Mouse (Mus musculus): Measurements from ENCODE around the gene 0610010K14Rik. TPM values are rescaled to one million over a fixed set of nuclear protein-coding genes. Genes with fewer than 3 reads are reported as not detected.

The 0610010K14Rik gene
- polyA plus RNA-seq, 1 experiment from 2014 or later: 115 TPM

DNA sequence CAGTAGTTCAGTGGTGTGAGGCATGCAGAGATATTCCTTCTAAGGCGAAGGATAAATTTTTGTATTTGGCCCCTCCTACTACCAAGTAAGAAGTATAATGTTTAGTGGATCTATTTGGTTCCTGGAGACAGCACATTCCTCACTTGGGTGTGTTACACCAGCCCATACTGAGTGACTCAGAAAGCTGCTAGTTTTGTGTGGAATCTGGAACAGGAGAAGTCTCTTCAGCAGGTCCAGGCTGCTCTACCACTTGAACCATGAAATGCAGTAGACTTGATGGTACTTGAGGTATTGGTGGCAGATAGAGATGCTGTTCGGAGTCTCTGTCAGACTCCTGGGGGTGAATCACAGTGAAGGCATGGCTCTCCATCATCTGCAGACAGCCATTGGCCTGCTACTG, 27.0 kb downstream of the 0610010K14Rik start:
- H3K9ac ChIP-seq (replicated peaks; ENCODE audit: low read depth): no peak overlapping the region
- H3K4me1 ChIP-seq (ENCODE audit: insufficient read depth, low read depth, low read length): peaks cover 13% of the 10 kb centered on the region; the same call in 1 of the 2 replicates
- 71% methylated on average over 2 of the region's 2 CpGs for WGBS
- TF ChIP-seq EP300 (IDR thresholded peaks at IDR 0.05): no peak
- no peak for TF ChIP-seq CTCF (IDR thresholded peaks at IDR 0.05)
- no peak overlapping the region for H3K4me3 ChIP-seq (ENCODE audit: low read depth, low read length)
- H3K36me3 ChIP-seq (ENCODE audit: insufficient read depth, low read length): no peaks in the 10 kb centered on the region
- H3K27me3 ChIP-seq (replicated peaks; ENCODE audit: insufficient read depth, low read length): peaks cover 21% of the 10 kb centered on the region
- H3K27ac ChIP-seq (ENCODE audit: low read length): no peak overlapping the region
- H3K4me2 ChIP-seq (replicated peaks; ENCODE audit: low read depth, low read length): no peak overlapping the region
- H3K9me3 ChIP-seq (ENCODE audit: low read length): no peaks in the 10 kb centered on the region
- peak; percentile 29 for DNase-seq (ENCODE audit: low spot score)
- no peak for ATAC-seq

- Histone ChIP-seq H3K4me3 (ENCODE audit: low read depth, low read length) (no peak overlapping the region), H3K4me1 (ENCODE audit: insufficient read depth, low read depth, low read length) (peaks cover 3% of the 10 kb centered on the region; the same call in 1 of the 2 replicates), H3K9ac (replicated peaks; ENCODE audit: low read depth) (no peak overlapping the region), H3K36me3 (ENCODE audit: insufficient read depth, low read length) (no peaks in the 10 kb centered on the region), H3K9me3 (ENCODE audit: low read length) (no peaks in the 10 kb centered on the region), H3K27ac (ENCODE audit: low read length) (no peak overlapping the region), H3K4me2 (replicated peaks; ENCODE audit: low read depth, low read length) (no peak overlapping the region), H3K27me3 (replicated peaks; ENCODE audit: insufficient read depth, low read length) (peaks cover 4% of the 10 kb centered on the region; the same call in 1 of the 2 replicates)
- TF ChIP-seq EP300 (IDR thresholded peaks at IDR 0.05): 0 out of 2 replicates have a peak, but pooled peaks have one; percentile 6
- TF ChIP-seq CTCF (IDR thresholded peaks at IDR 0.05): no peak
- peak; percentile 15; the same call in 1 of the 2 replicates for ATAC-seq
- 58% methylated on average over 5 of the region's 5 CpGs for WGBS
- DNase-seq (ENCODE audit: low spot score): no peak
These were observed 28.8 kb downstream of the 0610010K14Rik start for GRCm38 (mm10) chr11:70208778-70209388.

- TF ChIP-seq CTCF (IDR thresholded peaks at IDR 0.05): no peak
- TF ChIP-seq EP300 (IDR thresholded peaks at IDR 0.05): no peak
- Histone ChIP-seq H3K27me3 (replicated peaks; ENCODE audit: insufficient read depth, low read length) (no peaks in the 10 kb centered on the region), H3K4me2 (replicated peaks; ENCODE audit: low read depth, low read length) (no peak overlapping the region), H3K4me3 (ENCODE audit: low read depth, low read length) (no peak overlapping the region), H3K36me3 (ENCODE audit: insufficient read depth, low read length) (no peaks in the 10 kb centered on the region), H3K9me3 (ENCODE audit: low read length) (no peaks in the 10 kb centered on the region), H3K27ac (ENCODE audit: low read length) (no peak overlapping the region), H3K9ac (replicated peaks; ENCODE audit: low read depth) (no peak overlapping the region), H3K4me1 (ENCODE audit: insufficient read depth, low read depth, low read length) (no peaks in the 10 kb centered on the region)
- DNase-seq (ENCODE audit: low spot score): no peak
- ATAC-seq: no peak
- WGBS: 68% methylated on average over 7 of the region's 7 CpGs
These were observed 30.4 kb downstream of the 0610010K14Rik start for GRCm38 (mm10) chr11:70207283-70207682.

- TF ChIP-seq EP300 (IDR thresholded peaks at IDR 0.05) (no peak), CTCF (IDR thresholded peaks at IDR 0.05) (no peak)
- Histone ChIP-seq H3K4me2 (replicated peaks; ENCODE audit: low read depth, low read length) (no peak overlapping the region), H3K4me1 (ENCODE audit: insufficient read depth, low read depth, low read length) (no peaks in the 10 kb centered on the region), H3K9ac (replicated peaks; ENCODE audit: low read depth) (no peak overlapping the region), H3K36me3 (ENCODE audit: insufficient read depth, low read length) (no peaks in the 10 kb centered on the region), H3K27ac (ENCODE audit: low read length) (no peak overlapping the region), H3K4me3 (ENCODE audit: low read depth, low read length) (no peak overlapping the region), H3K27me3 (replicated peaks; ENCODE audit: insufficient read depth, low read length) (no peaks in the 10 kb centered on the region), H3K9me3 (ENCODE audit: low read length) (no peaks in the 10 kb centered on the region)
- 75% methylated on average over 2 of the region's 2 CpGs for WGBS
- no peak for ATAC-seq
- no peak for DNase-seq (ENCODE audit: low spot score)
These were observed 30.9 kb downstream of the 0610010K14Rik start for GRCm38 (mm10) chr11:70206801-70207200.

- H3K27ac ChIP-seq (ENCODE audit: low read length): no peak overlapping the region
- TF ChIP-seq EP300 (IDR thresholded peaks at IDR 0.05): no peak
- TF ChIP-seq CTCF (IDR thresholded peaks at IDR 0.05): peak; percentile 92
- no peaks in the 10 kb centered on the region for H3K4me1 ChIP-seq (ENCODE audit: insufficient read depth, low read depth, low read length)
- no peaks in the 10 kb centered on the region for H3K9me3 ChIP-seq (ENCODE audit: low read length)
- H3K4me3 ChIP-seq (ENCODE audit: low read depth, low read length): no peak overlapping the region
- peak; percentile 89 for DNase-seq (ENCODE audit: low spot score)
- peak; percentile 60 for ATAC-seq
- no peak overlapping the region for H3K9ac ChIP-seq (replicated peaks; ENCODE audit: low read depth)
- no peak overlapping the region for H3K4me2 ChIP-seq (replicated peaks; ENCODE audit: low read depth, low read length)
- WGBS: 38% methylated on average over 5 of the region's 5 CpGs
- no peaks in the 10 kb centered on the region for H3K36me3 ChIP-seq (ENCODE audit: insufficient read depth, low read length)
- H3K27me3 ChIP-seq (replicated peaks; ENCODE audit: insufficient read depth, low read length): no peaks in the 10 kb centered on the region
These were observed 36.0 kb downstream of the 0610010K14Rik start for GRCm38 (mm10) chr11:70201691-70202090.

DNA sequence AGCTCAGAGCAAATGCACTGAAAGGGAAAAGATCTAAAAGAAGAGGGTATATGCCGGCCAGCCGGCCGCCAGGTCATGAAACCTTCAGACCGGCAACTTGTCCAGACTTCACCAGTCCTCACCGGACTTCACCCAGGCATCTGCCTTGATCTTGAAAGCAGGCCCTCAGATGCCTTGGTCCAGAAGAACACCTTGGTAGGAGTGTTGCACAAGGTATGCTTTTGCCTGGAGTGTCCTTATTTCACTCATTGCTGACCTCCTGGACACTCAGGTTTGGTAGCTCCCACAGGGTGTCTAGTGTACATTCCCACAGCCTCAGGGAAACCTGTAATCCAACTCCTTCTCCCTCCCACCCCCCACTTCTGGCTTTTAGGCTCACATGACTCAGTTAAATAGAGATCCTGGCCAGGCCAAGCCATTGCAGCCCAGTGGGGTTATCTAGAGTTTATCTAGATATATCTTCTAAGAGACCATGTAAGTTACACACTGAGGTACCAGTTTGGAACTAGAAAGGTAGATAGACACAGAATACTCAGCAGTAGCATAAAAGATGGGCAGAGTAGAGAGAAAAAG, 37.6 kb downstream of the 0610010K14Rik start:
- Histone ChIP-seq H3K36me3 (ENCODE audit: insufficient read depth, low read length) (no peaks in the 10 kb centered on the region), H3K4me1 (ENCODE audit: insufficient read depth, low read depth, low read length) (no peaks in the 10 kb centered on the region), H3K4me3 (ENCODE audit: low read depth, low read length) (no peak overlapping the region), H3K9me3 (ENCODE audit: low read length) (no peaks in the 10 kb centered on the region), H3K9ac (replicated peaks; ENCODE audit: low read depth) (no peak overlapping the region), H3K27ac (ENCODE audit: low read length) (0 out of 2 replicates have a peak overlapping the region, but pooled peaks have one; percentile 9), H3K27me3 (replicated peaks; ENCODE audit: insufficient read depth, low read length) (no peaks in the 10 kb centered on the region), H3K4me2 (replicated peaks; ENCODE audit: low read depth, low read length) (no peak overlapping the region)
- TF ChIP-seq EP300 (IDR thresholded peaks at IDR 0.05) (no peak), CTCF (IDR thresholded peaks at IDR 0.05) (no peak)
- ATAC-seq (peak; percentile 76), DNase-seq (ENCODE audit: low spot score) (peak; percentile 43)
- 68% methylated on average over 5 of the region's 5 CpGs for WGBS

Data from lung, postnatal 0 days (tissue).